Mouse (Mus musculus): ENCODE measurements around the gene Cuedc1. TPM values are rescaled to one million over a fixed set of nuclear protein-coding genes. Genes with fewer than 3 reads are reported as not detected.

Cuedc1 gene
- total and polyA plus RNA-seq, 3 experiments = 1.0 to 4.8 TPM; not detected in 1

DNA sequence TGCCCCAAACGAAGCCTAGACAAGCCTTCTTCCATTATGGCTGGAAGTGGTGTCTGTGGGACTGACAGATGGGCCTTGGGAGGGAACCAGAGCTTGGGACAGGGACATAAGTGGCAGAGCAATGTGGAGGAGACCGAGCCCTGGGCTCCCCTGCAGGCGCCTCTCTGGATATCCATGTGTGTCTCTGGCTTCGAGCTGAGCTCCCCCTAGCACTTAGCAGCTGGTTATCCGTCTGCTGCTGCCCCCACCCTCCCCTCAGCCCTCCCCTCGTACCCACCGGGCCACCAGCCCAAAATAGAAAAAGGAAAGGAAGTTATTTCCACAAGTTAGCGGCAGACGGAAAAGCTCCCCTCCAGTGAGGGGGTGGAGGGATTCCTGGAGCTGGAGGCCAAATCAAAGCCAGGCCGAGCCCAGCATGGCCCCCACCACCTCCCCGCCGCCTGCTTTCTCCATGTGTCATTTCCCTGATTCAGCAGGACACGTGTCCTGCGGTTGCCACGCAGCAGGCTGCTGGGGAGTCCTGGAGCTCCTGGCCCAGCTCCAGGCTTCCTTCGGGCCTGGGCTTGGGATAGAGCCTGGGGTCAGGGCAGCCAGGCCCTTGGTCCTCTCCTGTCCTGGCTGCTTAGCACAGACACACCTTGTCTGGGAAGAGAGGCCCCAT, 83.2 kb downstream of the Cuedc1 start (continued):
- TF ChIP-seq NRF1 (IDR thresholded peaks at IDR 0.05; ENCODE audit: insufficient read depth, low read depth, low read length, poor library complexity, severe bottlenecking) = no peak

GRCm38 (mm10) chr11:88184632-88185180, 86.8 kb downstream of the Cuedc1 start:
- TF ChIP-seq MXI1 (IDR thresholded peaks at IDR 0.05; ENCODE audit: low read depth, low read length) (peak; percentile 22; the same call in 1 of the 2 replicates), MYC (IDR thresholded peaks at IDR 0.05; ENCODE audit: low read depth, low read length) (no peak), MAFK (IDR thresholded peaks at IDR 0.05; ENCODE audit: borderline replicate concordance, low read depth, low read length) (no peak), EP300 (IDR thresholded peaks at IDR 0.05; ENCODE audit: low read depth in 1 of 2, low read length in 2 of 2) (peak; percentile 73 to 75), ETS1 (IDR thresholded peaks at IDR 0.05; ENCODE audit: low read depth, low read length) (0 out of 2 replicates have a peak, but pooled peaks have one; percentile 6), TBP (IDR thresholded peaks at IDR 0.05; ENCODE audit: low read depth, low read length) (0 out of 2 replicates have a peak, but pooled peaks have one; percentile 25), UBTF (IDR thresholded peaks at IDR 0.05; ENCODE audit: borderline replicate concordance, insufficient read depth, low read depth, low read length) (no peak), TCF12 (IDR thresholded peaks at IDR 0.05; ENCODE audit: low read depth, low read length) (peak; percentile 61; the same call in 1 of the 2 replicates), GATA1 (IDR thresholded peaks at IDR 0.05; ENCODE audit: low read depth, low read length) (peak; percentile 64), TAL1 (IDR thresholded peaks at IDR 0.05; ENCODE audit: low read length) (0 out of 2 replicates have a peak, but pooled peaks have one; percentile 5), POLR2A (IDR thresholded peaks at IDR 0.05; ENCODE audit: control insufficient read depth in 1 of 2, insufficient read depth in 1 of 2, low read depth in 1 of 2, low read length in 2 of 2, poor library complexity in 1 of 2) (no peak)
- peak overlapping the region; percentile 61 for H3K9ac ChIP-seq (ENCODE audit: control insufficient read depth, low read depth, low read length, poor library complexity, severe bottlenecking)
- peak overlapping the region; percentile 66 for H3K27ac ChIP-seq (ENCODE audit: control insufficient read depth, low read depth, low read length)
- peaks cover 11 to 25% of the 10 kb centered on the region in 2 experiments for H3K4me1 ChIP-seq (ENCODE audit: control insufficient read depth in 1 of 2, insufficient read depth in 2 of 2, low read length in 2 of 2)
- no peaks in the 10 kb centered on the region for H3K27me3 ChIP-seq (ENCODE audit: control insufficient read depth in 1 of 2, insufficient read depth in 2 of 2, low read length in 2 of 2)
- peaks cover 0 to 16% of the 10 kb centered on the region in 2 experiments; a peak in 2 of 4 replicates for H3K36me3 ChIP-seq (ENCODE audit: control insufficient read depth in 1 of 2, insufficient read depth in 2 of 2, low read length in 2 of 2)
- H3K4me3 ChIP-seq (ENCODE audit: control insufficient read depth in 1 of 2, insufficient read depth in 1 of 2, low read depth in 2 of 2, low read length in 2 of 2) = peak overlapping the region; percentile 27 to 44
- H3K79me2 ChIP-seq (ENCODE audit: control insufficient read depth, insufficient read depth, low read length, poor library complexity) = no peaks in the 10 kb centered on the region; the same call in 1 of the 2 replicates
- H3K9me3 ChIP-seq (replicated peaks; ENCODE audit: insufficient read depth, low read length) = no peaks in the 10 kb centered on the region
- peak; percentile 87 for DNase-seq (ENCODE audit: low read depth, low spot score)

DNA sequence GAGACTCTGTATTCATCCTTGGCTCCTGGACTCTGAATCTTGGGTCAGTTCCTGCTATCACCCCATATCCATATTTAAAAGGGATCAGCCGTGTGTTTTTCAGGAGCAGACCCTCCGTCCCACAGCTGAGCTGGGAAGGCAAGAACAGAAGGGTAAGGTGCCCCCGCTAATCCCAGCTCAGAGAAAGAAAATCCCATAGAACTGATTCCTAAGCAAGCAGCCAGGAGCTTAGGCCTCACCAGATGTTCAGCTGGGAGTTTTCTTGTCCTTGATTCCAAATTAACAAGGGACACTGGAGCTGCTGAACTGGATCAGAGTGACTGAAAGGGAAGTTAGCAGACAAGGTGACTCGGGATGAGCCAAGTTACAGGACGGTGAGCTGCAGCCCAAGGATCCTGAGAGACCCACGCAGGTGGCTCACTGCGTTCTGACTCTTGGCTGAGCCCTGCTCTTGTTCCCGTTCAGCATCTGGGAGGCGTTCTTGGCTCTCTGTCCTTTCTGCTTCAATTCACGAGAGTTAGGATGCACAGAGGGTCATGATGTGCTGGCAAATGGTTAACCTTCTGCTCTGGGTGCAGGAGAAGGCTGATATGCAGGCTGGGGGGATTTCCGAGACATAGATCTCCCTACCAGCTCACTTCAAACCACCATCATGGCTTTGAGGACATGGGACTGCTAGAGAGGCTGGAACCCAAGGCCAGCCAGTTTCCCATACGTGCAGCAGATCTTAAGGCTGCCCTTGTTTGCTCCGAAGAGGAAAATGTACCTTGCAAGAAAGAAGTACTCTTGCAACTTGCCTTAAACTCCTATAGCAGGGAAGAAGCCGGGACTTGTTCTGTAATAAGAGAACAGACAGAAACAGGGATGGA, 88.5 kb downstream of the Cuedc1 start:
- no peaks in the 10 kb centered on the region for H3K27me3 ChIP-seq (ENCODE audit: control insufficient read depth in 1 of 2, insufficient read depth in 2 of 2, low read length in 2 of 2)
- no peak overlapping the region for H3K27ac ChIP-seq (ENCODE audit: control insufficient read depth, low read depth, low read length)
- DNase-seq (ENCODE audit: low read depth, low spot score) = no peak
- no peaks in the 10 kb centered on the region; the same call in 1 of the 2 replicates for H3K79me2 ChIP-seq (ENCODE audit: control insufficient read depth, insufficient read depth, low read length, poor library complexity)
- H3K36me3 ChIP-seq (ENCODE audit: control insufficient read depth in 1 of 2, insufficient read depth in 2 of 2, low read length in 2 of 2) = peaks cover 0 to 16% of the 10 kb centered on the region in 2 experiments; a peak in 2 of 4 replicates
- no peaks in the 10 kb centered on the region for H3K9me3 ChIP-seq (replicated peaks; ENCODE audit: insufficient read depth, low read length)
- TF ChIP-seq MXI1 (IDR thresholded peaks at IDR 0.05; ENCODE audit: low read depth, low read length) (no peak), HCFC1 (IDR thresholded peaks at IDR 0.05; ENCODE audit: low read depth, low read length) (no peak), MYC (IDR thresholded peaks at IDR 0.05; ENCODE audit: low read depth, low read length) (no peak), POLR2AphosphoS5 (IDR thresholded peaks at IDR 0.05; ENCODE audit: borderline replicate concordance, low read depth, low read length) (no peak), ZNF384 (IDR thresholded peaks at IDR 0.05; ENCODE audit: low read depth, low read length) (no peak)
- H3K4me3 ChIP-seq (ENCODE audit: control insufficient read depth in 1 of 2, insufficient read depth in 1 of 2, low read depth in 2 of 2, low read length in 2 of 2) = no peak overlapping the region
- no peak overlapping the region for H3K9ac ChIP-seq (ENCODE audit: control insufficient read depth, low read depth, low read length, poor library complexity, severe bottlenecking)
- H3K4me1 ChIP-seq (ENCODE audit: control insufficient read depth in 1 of 2, insufficient read depth in 2 of 2, low read length in 2 of 2) = peaks cover 11 to 25% of the 10 kb centered on the region in 2 experiments

Data from MEL (cell line).